Mouse (Mus musculus) kidney, postnatal 25 days (tissue): ENCODE data around the gene 1700122O11Rik.

Experiments
- DNase-seq, 2 experiments: peaks; one replicate each; pipeline ENCODE4 v3.0.0; 2021; ENCODE audit warnings: mixed read lengths in 2 of 2

The 1700122O11Rik gene

GRCm38 (mm10) chr17:48027677-48028076 lies 10.4 kb downstream of the 1700122O11Rik start:
- DNase-seq: no peak

DNA sequence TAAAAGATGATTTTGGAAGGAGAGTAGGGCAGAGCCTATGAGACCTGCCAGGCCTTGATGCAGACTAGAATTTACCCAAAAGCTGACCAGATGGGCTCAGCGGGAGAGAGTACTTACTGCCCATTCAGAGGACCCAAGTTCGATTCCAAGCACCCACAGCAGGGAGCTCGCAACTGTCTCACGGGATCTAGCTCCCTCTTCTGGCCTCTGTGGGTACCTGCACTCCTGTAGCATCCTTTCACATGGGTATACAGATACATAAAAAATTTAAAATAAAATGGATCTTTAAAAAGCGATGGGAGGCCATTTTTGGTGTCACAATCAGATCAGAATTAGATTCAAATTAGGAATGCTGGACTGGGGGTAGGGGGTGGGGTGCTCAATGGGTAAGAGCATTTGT lies 11.1 kb downstream of the 1700122O11Rik start:
- no peak for DNase-seq

DNA sequence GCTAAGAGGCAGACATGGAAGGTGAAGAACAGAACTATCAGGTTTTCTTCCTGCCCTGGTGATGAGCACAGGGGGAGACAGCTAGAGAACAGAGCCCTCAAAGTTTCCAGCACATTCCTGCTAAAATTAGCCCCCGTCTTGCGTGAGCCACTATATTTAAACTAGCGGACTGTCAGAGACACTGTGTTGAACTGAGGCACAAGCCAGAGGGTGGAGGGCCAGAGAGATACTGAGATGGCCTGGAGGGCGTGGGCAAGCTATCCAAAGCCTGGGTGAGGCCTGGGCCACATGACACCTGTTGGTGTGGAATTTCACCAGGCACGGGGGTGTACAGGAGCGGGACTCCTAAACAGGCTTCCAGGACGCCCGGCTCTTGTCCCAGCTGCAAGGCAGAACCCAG lies 14.0 kb downstream of the 1700122O11Rik start:
- no peak for DNase-seq

DNA sequence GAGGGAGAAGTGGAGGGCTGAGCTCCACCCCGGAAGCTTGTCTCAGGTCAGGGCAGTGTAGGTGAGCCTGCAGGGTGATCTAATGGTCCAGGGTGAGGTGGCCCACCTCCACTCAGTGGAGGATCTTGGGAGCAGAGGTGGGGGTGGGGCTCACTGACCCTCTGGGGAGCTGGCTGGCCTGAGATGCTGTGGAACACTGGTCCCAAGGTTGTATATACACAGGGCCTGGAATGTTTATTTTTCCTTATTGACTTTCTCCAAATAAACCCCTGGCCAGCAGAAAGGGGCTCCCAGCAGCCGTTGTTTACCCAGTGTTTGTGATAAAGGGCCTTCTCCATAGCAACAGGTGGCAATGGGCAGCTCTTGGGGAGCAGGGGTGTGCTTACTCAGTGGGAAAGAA lies 18.5 kb downstream of the 1700122O11Rik start:
- no peak for DNase-seq

GRCm38 (mm10) chr17:48016566-48016965 lies 21.5 kb downstream of the 1700122O11Rik start:
- no peak for DNase-seq

DNA sequence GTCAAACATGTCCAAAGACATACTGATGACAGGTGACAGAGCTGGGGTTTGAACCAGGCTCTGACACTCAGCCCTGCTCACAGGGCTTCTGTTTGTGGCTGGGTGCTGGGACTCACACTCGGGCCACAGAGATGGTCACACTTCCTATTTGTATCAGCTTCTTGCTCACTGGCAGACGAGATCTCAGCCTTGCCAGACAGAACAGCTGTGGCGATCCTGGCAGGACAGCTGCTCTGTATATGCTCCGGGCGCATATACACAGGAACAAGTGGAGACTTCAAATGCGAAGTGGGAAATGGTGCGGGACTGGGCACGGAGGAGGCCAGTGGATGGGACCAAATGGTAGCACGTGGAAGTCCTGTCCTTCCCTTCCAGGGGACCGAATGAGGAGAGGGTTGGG lies 25.5 kb downstream of the 1700122O11Rik start:
- DNase-seq: no peak

DNA sequence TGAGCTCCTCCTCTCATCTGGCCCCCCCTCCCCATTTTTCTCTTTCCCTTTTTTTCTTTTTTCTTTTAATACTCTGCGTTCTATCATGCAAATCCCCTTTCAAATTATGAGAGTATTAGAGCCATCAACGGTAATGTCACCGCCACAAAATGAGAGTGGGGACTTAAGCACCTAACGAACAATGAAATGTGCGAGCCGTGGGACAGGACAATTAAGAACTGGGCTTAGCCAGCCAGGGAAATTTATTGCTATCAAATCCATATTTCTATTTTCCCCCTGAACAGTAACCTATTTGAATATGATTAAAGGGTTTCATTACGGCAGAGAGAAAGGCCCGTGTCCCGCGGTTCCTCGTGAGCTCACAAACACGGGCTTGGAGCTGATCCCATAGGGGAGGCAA lies 27.0 kb downstream of the 1700122O11Rik start:
- DNase-seq: no peak

DNA sequence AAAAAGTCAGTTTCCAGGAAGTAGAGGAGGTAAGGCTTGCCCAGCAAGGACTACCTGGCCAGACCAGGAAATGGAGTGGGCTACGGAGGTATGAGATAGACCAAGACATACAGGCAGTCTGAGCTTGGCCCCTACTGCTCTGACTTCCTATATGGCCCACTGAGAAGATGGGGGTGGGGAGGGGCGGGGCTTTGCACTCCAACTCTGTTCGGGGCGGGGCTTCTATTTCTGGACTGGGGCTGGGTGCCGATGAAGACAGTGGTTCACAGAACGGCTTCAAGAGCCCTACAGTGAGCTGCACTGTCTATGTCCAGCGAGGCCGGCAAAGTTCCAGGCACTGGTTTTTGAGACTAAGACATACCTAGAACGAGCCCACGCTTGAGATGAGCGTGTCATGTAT lies 27.8 kb downstream of the 1700122O11Rik start:
- DNase-seq: no peak

DNA sequence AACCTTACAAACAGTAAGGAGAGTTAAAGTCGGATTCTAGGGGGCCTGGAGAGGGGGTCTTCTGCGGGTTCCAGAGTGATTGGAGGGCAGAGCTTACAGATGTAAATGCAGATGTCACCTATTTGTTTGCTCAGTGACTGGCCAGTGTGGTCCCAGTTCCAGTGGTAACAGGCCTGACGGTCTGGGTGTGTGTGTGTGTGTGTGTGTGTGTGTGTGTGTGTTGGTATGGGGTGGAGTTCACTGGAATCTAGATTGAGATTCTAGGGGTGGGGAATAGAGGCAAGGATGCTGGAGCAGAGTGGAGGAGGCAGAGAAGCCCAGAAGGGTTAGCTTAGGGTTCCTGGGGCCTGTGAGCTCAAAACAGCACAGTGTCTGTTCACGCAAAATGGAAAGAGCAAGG lies 32.3 kb downstream of the 1700122O11Rik start:
- DNase-seq: no peak

GRCm38 (mm10) chr17:48005091-48005490 lies 33.0 kb downstream of the 1700122O11Rik start:
- no peak for DNase-seq

- DNase-seq: no peak
Measured at GRCm38 (mm10) chr17:48004619-48005018, 33.5 kb downstream of the 1700122O11Rik start.

GRCm38 (mm10) chr17:48002486-48002885 lies 35.6 kb downstream of the 1700122O11Rik start:
- peak; percentile 27 to 71 for DNase-seq

DNA sequence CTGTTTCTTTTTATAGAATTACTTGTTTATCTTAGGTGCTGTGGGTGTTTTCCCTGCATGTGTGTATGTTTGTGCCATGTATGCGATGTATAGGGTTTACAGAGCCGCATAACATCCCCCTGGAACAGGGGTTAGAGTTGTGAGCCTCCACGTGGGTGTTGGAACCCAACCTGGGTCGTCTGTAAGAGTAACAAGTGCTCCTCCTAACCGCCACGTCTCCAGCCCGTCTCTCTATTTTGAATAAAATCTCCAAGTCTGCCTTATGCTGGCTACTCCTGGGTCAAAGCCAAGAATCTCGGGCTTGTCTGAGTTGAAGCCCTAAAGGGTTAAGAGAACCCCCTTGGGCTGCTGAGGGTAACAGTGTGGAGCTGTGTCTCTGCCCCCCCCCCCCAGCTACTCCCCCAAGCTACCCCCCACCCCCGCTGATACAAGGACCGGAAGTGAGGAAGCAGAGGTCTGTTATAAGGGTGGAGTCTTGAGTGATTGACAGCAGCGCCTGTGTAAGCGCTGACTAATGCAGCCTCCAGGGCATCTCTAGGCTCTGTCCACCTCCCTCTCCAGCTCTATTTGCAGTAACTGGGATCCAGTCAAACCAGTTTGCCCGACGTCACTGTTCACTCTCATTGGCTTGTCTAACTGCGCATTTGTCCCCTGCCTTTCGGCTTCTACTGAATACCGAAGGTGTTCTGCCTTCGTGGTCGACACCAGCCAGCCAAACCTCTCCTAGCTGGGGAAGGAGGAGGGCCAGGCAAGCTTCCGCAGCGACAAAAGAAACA lies 36.3 kb downstream of the 1700122O11Rik start:
- DNase-seq: peak; percentile 72 to 88

- DNase-seq: peak in 1 of 2 experiments; percentile 23
Measured at GRCm38 (mm10) chr17:48001157-48001556, 36.9 kb downstream of the 1700122O11Rik start.

DNA sequence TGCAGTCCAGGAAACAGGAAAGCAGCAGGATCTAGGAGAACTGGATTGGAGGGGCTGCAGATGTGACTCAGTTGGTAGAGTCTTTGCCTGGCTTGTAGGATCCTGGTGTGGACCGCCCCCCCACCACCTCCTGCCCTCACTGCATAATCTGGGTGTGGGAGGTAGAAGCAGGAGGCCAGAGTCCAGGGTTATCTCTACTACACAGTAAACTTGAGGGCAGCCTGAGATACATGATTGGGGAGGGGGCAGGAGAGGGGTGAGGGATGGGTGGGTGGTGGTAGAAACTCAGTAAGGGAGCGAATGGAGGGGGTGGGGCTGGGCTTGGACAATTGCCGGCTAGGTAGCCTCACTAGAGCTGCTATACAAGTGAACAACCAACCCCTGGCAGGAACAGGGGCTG lies 38.3 kb downstream of the 1700122O11Rik start:
- no peak for DNase-seq

GRCm38 (mm10) chr17:47999403-47999802 lies 38.7 kb downstream of the 1700122O11Rik start:
- DNase-seq: no peak

DNA sequence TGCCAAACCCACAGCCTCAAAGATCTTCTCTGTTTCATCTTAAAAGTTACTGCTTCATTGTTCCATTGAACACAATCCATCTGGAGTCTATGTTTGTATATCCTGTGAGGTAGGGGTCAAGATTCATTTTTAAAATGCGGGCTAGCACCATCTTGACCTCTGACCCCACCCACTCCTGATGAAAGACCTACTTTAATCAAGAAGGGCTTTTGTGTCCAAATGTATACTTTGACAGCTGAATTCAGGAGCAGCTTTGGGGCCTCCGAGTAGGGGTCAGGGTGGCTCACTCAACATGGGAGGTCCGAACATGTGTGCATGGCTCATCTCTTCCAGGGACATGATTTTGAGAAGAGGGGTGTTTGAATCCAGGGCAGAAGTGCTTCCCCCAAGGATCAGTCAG lies 40.3 kb downstream of the 1700122O11Rik start:
- no peak for DNase-seq

DNA sequence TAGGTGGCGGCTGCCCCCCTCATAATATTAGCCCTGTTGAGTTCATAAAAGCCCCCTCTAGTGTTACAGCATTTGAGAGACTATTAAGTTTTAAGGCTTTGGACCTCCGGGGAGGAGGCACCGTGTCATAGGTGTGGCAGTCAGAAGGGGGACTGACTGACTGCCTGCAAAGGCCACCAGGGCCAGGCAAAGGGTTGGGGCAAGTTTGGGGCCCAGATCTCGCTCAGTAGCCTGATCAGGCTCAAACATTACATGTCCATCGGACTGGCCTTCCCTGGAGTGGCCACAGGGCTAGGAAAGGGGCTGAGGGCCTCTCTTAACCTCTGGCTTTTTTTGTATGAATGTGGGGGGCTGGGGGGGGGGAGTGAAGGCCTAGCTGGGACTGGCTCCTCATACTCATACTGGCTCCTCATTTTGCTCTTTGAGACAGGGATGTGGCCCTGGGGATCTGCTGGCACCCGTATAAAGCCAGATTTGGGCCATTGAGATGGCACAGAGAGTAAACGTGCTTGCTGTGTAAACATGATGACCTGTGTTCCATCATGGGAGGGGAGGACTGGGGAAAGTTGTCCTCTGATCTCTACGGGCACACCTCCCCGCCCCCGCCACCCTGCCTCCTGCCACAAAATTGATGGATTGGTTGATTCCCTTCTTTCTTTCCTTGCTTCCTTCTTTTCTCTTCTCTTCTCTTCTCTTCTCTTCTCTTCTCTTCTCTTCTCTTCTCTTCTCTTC lies 47.5 kb downstream of the 1700122O11Rik start:
- DNase-seq: no peak

GRCm38 (mm10) chr17:47989951-47990378 lies 48.1 kb downstream of the 1700122O11Rik start:
- no peak for DNase-seq

DNA sequence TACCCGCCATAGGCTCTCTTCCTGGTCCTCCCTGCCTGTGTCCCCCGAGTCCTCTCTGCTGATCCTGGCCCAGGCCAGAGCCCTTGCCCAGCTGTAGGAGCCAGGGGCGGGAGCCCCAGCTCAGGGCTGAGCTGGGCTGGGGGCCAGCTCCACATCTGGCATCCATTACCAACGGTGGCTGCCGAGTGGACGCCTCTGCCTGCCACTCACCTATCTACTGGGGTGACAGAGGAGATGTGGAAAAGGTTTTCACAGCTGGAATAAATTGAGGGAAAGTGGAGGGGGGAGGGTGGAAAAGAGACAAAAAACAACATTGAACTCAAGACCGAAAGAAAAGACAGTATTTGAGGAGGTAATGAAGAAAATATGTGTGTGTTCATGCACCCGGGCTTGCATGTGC lies 49.3 kb downstream of the 1700122O11Rik start:
- no peak for DNase-seq

- no peak for DNase-seq
Measured at GRCm38 (mm10) chr17:47988074-47988473, 50.0 kb downstream of the 1700122O11Rik start.
